Mouse (Mus musculus) spleen, postnatal 4 days (tissue): Measurements from ENCODE around the gene Morn5.

Experiments used
- DNase-seq, 2 experiments: peaks; one replicate each; pipeline ENCODE4 v3.0.0; 2022; ENCODE audit warnings: low spot score in 2 of 2

The Morn5 gene

GRCm38 (mm10) chr2:36048748-36049566 is at the start of gene Morn5, which contains the start of gene Ndufa8:
Gene Morn5, plus strand, starts transcription at chr2:36049458.
Gene Ndufa8, minus strand, starts transcription at chr2:36049406.
- peak; percentile 98 to 99 for DNase-seq

- no peak for DNase-seq
Measured at GRCm38 (mm10) chr2:36000390-36000789, 48.9 kb upstream of the Morn5 start.

GRCm38 (mm10) chr2:36002188-36002587 is 47.1 kb upstream of the Morn5 start:
- no peak for DNase-seq

- DNase-seq, result peak in 1 of 2 experiments; percentile 71
Measured at GRCm38 (mm10) chr2:36008071-36008470, 41.2 kb upstream of the Morn5 start.

- DNase-seq, result peak; percentile 50 to 80
Measured at GRCm38 (mm10) chr2:36009386-36009785, 39.9 kb upstream of the Morn5 start.

- DNase-seq, result no peak
Measured at GRCm38 (mm10) chr2:36010579-36010978, 38.7 kb upstream of the Morn5 start.

- DNase-seq, result no peak
Measured at GRCm38 (mm10) chr2:36011331-36011825, 37.9 kb upstream of the Morn5 start.

GRCm38 (mm10) chr2:36013010-36013409 is 36.2 kb upstream of the Morn5 start:
- DNase-seq, result no peak

GRCm38 (mm10) chr2:36021385-36022159 is 27.7 kb upstream of the Morn5 start:
- peak; percentile 44 to 81 for DNase-seq

GRCm38 (mm10) chr2:36023291-36023690 is 26.0 kb upstream of the Morn5 start:
- no peak for DNase-seq

- no peak for DNase-seq
Measured at GRCm38 (mm10) chr2:36032884-36033283, 16.4 kb upstream of the Morn5 start.

GRCm38 (mm10) chr2:36033966-36034365 is 15.3 kb upstream of the Morn5 start:
- no peak for DNase-seq

- DNase-seq, result no peak
Measured at GRCm38 (mm10) chr2:36034898-36035297, 14.4 kb upstream of the Morn5 start.

GRCm38 (mm10) chr2:36035413-36036081 is 13.7 kb upstream of the Morn5 start:
- DNase-seq, result no peak

GRCm38 (mm10) chr2:36039297-36039985 is 9.8 kb upstream of the Morn5 start:
- no peak for DNase-seq

- no peak for DNase-seq
Measured at GRCm38 (mm10) chr2:36040872-36041271, 8.4 kb upstream of the Morn5 start.

GRCm38 (mm10) chr2:36048164-36048563 is 1.1 kb upstream of the Morn5 start:
- DNase-seq, result no peak

- DNase-seq, result no peak
Measured at GRCm38 (mm10) chr2:36049567-36049954, 303 bp downstream of the Morn5 start.

GRCm38 (mm10) chr2:36053249-36053648 is 4.0 kb downstream of the Morn5 start:
- no peak for DNase-seq

GRCm38 (mm10) chr2:36056248-36056647 is 7.0 kb downstream of the Morn5 start:
- DNase-seq, result no peak

GRCm38 (mm10) chr2:36061409-36061808 is 12.2 kb downstream of the Morn5 start:
- no peak for DNase-seq
